Mouse (Mus musculus) ES-Bruce4 (cell line): ENCODE results near the gene Trpd52l3. TPM values are rescaled to one million over a fixed set of nuclear protein-coding genes. Genes with fewer than 3 reads are reported as not detected.

Source experiments
- H3K27ac ChIP-seq: 2 replicates; pipeline ENCODE4 v1.5.1; 2012; ENCODE audit warnings: low read length, inconsistent platforms; ENCODE audit not compliant: insufficient read depth
- H3K27me3 ChIP-seq: 2 replicates; pipeline ENCODE4 v1.6.1; 2012; ENCODE audit warnings: mild to moderate bottlenecking, low read length, inconsistent platforms; ENCODE audit not compliant: control insufficient read depth, poor library complexity, insufficient read depth, severe bottlenecking
- H3K36me3 ChIP-seq: 2 replicates; pipeline ENCODE4 v1.6.1; 2012; ENCODE audit warnings: inconsistent platforms, mild to moderate bottlenecking, low read length, moderate library complexity; ENCODE audit not compliant: control insufficient read depth, poor library complexity, insufficient read depth, severe bottlenecking
- H3K4me1 ChIP-seq: one replicate; pipeline ENCODE4 v1.8.1; 2011; ENCODE audit warnings: low read length; ENCODE audit not compliant: control insufficient read depth, insufficient read depth
- H3K4me3 ChIP-seq: 2 replicates; pipeline ENCODE4 v1.5.1; 2011; ENCODE audit warnings: low read depth, mild to moderate bottlenecking, low read length
- H3K9ac ChIP-seq: 2 replicates; pipeline ENCODE4 v1.6.1; 2012; ENCODE audit warnings: low read depth, mild to moderate bottlenecking, inconsistent platforms; ENCODE audit not compliant: poor library complexity, severe bottlenecking
- H3K9me3 ChIP-seq: replicated peaks from 2 replicates; pipeline ENCODE4 v1.6.1; 2012; ENCODE audit warnings: mild to moderate bottlenecking, low read length, inconsistent platforms; ENCODE audit not compliant: control insufficient read depth, poor library complexity, insufficient read depth, severe bottlenecking
- CTCF ChIP-seq: IDR thresholded peaks from one replicate; pipeline ENCODE4 v1.8.1; 2011; ENCODE audit warnings: low read depth, low read length
- EP300 ChIP-seq: IDR thresholded peaks from 2 replicates; pipeline ENCODE4 v1.6.1; 2011; ENCODE audit warnings: low read depth, low read length; ENCODE audit not compliant: insufficient read depth
- POLR2A ChIP-seq: IDR thresholded peaks from one replicate; pipeline ENCODE4 v1.8.1; 2011; ENCODE audit warnings: low read length; ENCODE audit not compliant: insufficient read depth
- polyA plus RNA-seq: library from polyadenylated mRNA; stranded (reverse); fragments of >200 nt; gene quantifications from 2 replicates; pipeline ENCODE4 v1.2.4, GENCODE M21; 2011; ENCODE audit warnings: low read depth; ENCODE audit not compliant: missing spikeins, insufficient read depth, insufficient read length

Trpd52l3 gene
- polyA plus RNA-seq, 1 experiment: not detected

GRCm38 (mm10) chr19:30031468-30031931 is 27.9 kb downstream of the Trpd52l3 start:
- H3K36me3 ChIP-seq: no peaks in the 10 kb centered on the region
- H3K9ac ChIP-seq: peak overlapping the region; percentile 97
- peak overlapping the region; percentile 100 for H3K4me3 ChIP-seq
- H3K9me3 ChIP-seq: no peaks in the 10 kb centered on the region
- peaks cover 7% of the 10 kb centered on the region for H3K27me3 ChIP-seq
- TF ChIP-seq CTCF (no peak), POLR2A (no peak), EP300 (no peak)
- peaks cover 2% of the 10 kb centered on the region for H3K4me1 ChIP-seq
- H3K27ac ChIP-seq: no peak overlapping the region

- 0 out of 2 replicates have a peak overlapping the region, but pooled peaks have one; percentile 97 for H3K9ac ChIP-seq
- H3K4me1 ChIP-seq: peaks cover 2% of the 10 kb centered on the region
- TF ChIP-seq POLR2A: no peak
- no peak overlapping the region for H3K4me3 ChIP-seq
- H3K27me3 ChIP-seq: peaks cover 4% of the 10 kb centered on the region; the same call in 1 of the 2 replicates
- H3K9me3 ChIP-seq: no peaks in the 10 kb centered on the region
- no peak overlapping the region for H3K27ac ChIP-seq
- H3K36me3 ChIP-seq: no peaks in the 10 kb centered on the region
These were observed 28.6 kb downstream of the Trpd52l3 start for GRCm38 (mm10) chr19:30032206-30032605.

- peaks cover 4% of the 10 kb centered on the region; the same call in 1 of the 2 replicates for H3K27me3 ChIP-seq
- H3K4me3 ChIP-seq: no peak overlapping the region
- no peaks in the 10 kb centered on the region for H3K36me3 ChIP-seq
- TF ChIP-seq POLR2A (no peak), CTCF (no peak), EP300 (no peak)
- no peaks in the 10 kb centered on the region for H3K9me3 ChIP-seq
- H3K9ac ChIP-seq: no peak overlapping the region
- no peak overlapping the region for H3K27ac ChIP-seq
- no peaks in the 10 kb centered on the region for H3K4me1 ChIP-seq
These were observed 31.8 kb downstream of the Trpd52l3 start for GRCm38 (mm10) chr19:30035361-30035760.

DNA sequence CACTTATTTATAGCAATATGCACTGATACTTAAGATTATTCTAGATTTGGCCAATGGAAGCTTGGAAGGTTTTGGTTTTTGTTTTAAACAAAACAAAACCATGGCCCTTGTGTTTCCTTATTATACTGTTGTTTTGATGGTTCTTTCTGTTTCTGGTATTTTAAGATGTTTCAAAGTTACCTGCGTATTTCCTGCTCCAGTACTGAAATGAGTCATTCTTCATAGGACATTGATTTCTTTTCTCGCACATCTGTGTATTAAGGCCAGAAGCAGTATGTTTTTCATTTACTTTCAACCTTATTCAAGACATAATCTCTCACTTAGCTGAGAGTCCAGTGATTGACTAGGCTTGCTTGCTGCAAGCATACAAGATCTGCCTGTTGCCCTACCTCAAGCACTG is 40.1 kb downstream of the Trpd52l3 start:
- H3K27ac ChIP-seq: no peak overlapping the region
- H3K4me3 ChIP-seq: no peak overlapping the region
- H3K9ac ChIP-seq: no peak overlapping the region
- TF ChIP-seq CTCF: no peak
- TF ChIP-seq EP300: no peak
- TF ChIP-seq POLR2A: no peak
- H3K36me3 ChIP-seq: no peaks in the 10 kb centered on the region
- no peaks in the 10 kb centered on the region for H3K9me3 ChIP-seq
- no peaks in the 10 kb centered on the region for H3K4me1 ChIP-seq
- H3K27me3 ChIP-seq: no peaks in the 10 kb centered on the region

DNA sequence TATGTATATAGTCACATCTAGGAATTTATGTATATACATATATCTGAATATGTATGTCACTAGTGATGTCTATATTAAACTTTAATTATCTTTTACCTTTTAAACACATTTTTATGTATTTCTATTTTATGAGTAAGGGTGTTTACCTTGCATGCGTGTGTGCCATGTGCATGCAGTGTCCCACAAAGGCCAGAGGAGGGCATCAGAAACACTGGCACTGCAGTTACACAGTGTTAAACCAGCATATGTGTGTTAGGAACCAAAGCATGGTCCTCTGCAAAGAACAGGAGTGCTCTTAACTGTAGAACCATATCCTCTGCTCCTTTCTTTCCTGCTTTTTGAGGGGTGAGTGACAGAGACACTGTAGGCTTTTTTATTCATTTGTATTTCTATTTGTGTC is 41.0 kb downstream of the Trpd52l3 start:
- no peak overlapping the region for H3K9ac ChIP-seq
- H3K9me3 ChIP-seq: no peaks in the 10 kb centered on the region
- H3K27ac ChIP-seq: no peak overlapping the region
- peaks cover 2% of the 10 kb centered on the region; the same call in 1 of the 2 replicates for H3K36me3 ChIP-seq
- peaks cover 1% of the 10 kb centered on the region for H3K4me1 ChIP-seq
- TF ChIP-seq EP300: no peak
- no peak for TF ChIP-seq POLR2A
- TF ChIP-seq CTCF: peak; percentile 41
- no peaks in the 10 kb centered on the region for H3K27me3 ChIP-seq
- no peak overlapping the region for H3K4me3 ChIP-seq

DNA sequence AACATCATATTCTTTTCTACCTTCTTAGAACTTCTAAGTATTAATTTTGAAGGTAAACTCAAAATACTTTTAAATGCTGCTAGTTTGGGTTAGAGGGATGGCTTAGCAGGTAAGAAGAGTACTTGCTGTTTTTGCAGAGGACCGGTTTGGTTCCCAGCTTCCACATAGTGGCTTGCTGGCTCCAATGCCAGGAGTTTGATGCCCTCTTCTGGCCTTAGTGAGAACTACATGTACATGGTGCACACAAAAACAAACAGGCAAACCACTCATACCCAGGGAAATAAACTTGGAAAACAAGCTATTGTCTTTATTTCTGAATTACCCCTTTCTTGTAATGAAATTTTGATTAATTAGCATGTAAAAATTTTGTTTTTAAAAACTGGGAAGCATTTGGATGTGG is 42.3 kb downstream of the Trpd52l3 start:
- H3K36me3 ChIP-seq: peaks cover 2% of the 10 kb centered on the region; the same call in 1 of the 2 replicates
- no peak overlapping the region for H3K4me3 ChIP-seq
- H3K4me1 ChIP-seq: peaks cover 1% of the 10 kb centered on the region
- TF ChIP-seq CTCF: peak; percentile 64
- TF ChIP-seq EP300: no peak
- no peaks in the 10 kb centered on the region for H3K9me3 ChIP-seq
- H3K27me3 ChIP-seq: no peaks in the 10 kb centered on the region
- no peak overlapping the region for H3K27ac ChIP-seq
- no peak overlapping the region for H3K9ac ChIP-seq
